Mouse (Mus musculus): ENCODE data around the gene Acaca. TPM values are rescaled to one million over a fixed set of nuclear protein-coding genes. Genes with fewer than 3 reads are reported as not detected.

The Acaca gene
- polyA plus RNA-seq, 1 experiment, result 49.9 TPM

DNA sequence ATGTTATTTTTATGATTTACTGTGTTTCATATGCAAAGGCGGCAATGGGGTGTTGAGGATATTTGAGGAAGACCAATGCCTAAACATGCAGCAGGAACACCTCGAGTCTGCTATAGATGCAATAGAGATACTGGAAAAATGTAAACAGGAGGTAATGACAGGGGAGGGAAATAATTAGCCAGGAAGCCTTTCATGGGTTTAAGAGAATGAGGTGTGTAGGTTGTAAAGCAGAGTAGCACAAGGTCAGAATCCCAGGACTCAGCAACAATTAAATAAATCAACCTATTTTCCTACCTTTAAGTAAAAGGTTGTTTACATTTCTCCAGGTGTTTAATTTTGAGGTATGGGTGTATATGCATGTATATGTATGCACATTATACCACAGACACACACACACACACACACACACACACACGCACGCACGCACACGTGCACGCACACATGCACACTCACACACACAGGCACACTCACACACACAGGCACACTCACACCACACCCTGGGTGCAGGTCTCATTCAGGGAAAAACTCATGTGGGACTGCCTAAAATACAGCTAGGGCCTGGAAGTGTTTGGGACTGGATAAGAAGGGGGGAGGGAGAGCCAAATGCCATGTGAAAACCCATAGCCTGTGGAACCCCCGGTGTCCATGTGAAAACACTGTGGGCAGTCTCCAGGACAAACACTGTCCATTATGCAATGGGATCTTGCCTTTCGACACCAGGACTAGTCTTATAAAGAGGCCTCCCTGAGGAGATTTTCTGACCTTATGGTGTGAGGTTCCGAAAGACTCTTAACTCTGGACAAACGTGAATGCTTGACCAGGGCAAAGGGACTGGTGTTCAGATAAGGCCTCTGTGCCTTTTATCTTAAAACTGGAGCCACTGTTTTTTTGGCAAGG, 43.3 kb downstream of the Acaca start:
- Histone ChIP-seq H3K4me2 (ENCODE audit: low read depth) (no peak overlapping the region), H3K79me2 (ENCODE audit: control insufficient read depth, insufficient read depth) (no peaks in the 10 kb centered on the region), H3K4me3 (no peak overlapping the region), H3ac (ENCODE audit: control insufficient read depth, insufficient read length) (no peak overlapping the region), H3K36me3 (ENCODE audit: control insufficient read depth, insufficient read depth) (no peaks in the 10 kb centered on the region), H3K27me3 (ENCODE audit: control insufficient read depth, insufficient read depth, insufficient read length) (peaks cover 4% of the 10 kb centered on the region)
- TF ChIP-seq SRF (IDR thresholded peaks at IDR 0.05; ENCODE audit: control insufficient read depth, insufficient read length, low read depth), result no peak

DNA sequence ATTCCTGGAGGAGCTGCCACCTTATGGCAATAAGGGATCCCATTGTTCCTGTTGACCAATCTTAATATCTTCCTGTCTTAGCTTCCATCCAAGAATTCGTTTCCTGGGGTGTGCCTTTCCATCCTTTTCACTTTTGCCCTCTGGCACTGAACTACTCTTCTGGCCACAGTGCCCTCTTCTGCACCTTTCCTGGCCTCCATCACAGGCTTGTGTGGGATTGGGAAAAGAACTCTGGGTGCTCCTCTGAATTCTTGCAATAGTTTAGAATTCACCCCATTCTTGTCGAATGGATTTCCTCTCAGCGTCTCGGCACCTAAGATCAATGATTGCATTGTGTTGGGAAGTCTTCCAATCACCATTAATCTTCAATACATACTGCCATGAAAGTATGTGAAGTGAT, 49.1 kb downstream of the Acaca start:
- peak overlapping the region; percentile 98 for H3K4me2 ChIP-seq (ENCODE audit: low read depth)
- peak overlapping the region; percentile 53 for H3K4me3 ChIP-seq
- no peaks in the 10 kb centered on the region for H3K36me3 ChIP-seq (ENCODE audit: control insufficient read depth, insufficient read depth)
- no peak for TF ChIP-seq POLR2A (IDR thresholded peaks at IDR 0.05; ENCODE audit: insufficient read length, low read depth)
- no peak for TF ChIP-seq POLR2AphosphoS2 (IDR thresholded peaks at IDR 0.05; ENCODE audit: insufficient read length, low read depth)
- TF ChIP-seq USF1 (IDR thresholded peaks at IDR 0.05; ENCODE audit: low read depth), result no peak
- no peak for TF ChIP-seq TCF12 (IDR thresholded peaks at IDR 0.05; ENCODE audit: insufficient read depth, poor library complexity, severe bottlenecking)
- no peak for TF ChIP-seq TCF3 (IDR thresholded peaks at IDR 0.05; ENCODE audit: insufficient read length, low read depth)
- no peak for TF ChIP-seq SRF (IDR thresholded peaks at IDR 0.05; ENCODE audit: control insufficient read depth, insufficient read length, low read depth)
- TF ChIP-seq E2F4 (IDR thresholded peaks at IDR 0.05; ENCODE audit: insufficient read depth), result no peak
- TF ChIP-seq REST (IDR thresholded peaks at IDR 0.05; ENCODE audit: insufficient read depth, insufficient read length), result no peak
- no peak for TF ChIP-seq MYOD1 (IDR thresholded peaks at IDR 0.05; ENCODE audit: control insufficient read depth in 1 of 3, insufficient read length in 2 of 3, low read depth in 2 of 3)
- TF ChIP-seq MYOG (IDR thresholded peaks at IDR 0.05; ENCODE audit: control insufficient read depth in 1 of 3, insufficient read depth in 1 of 3, insufficient read length in 2 of 3, low read depth in 2 of 3), result no peak
- no peak for TF ChIP-seq CEBPB (IDR thresholded peaks at IDR 0.05; ENCODE audit: insufficient read depth, poor library complexity, severe bottlenecking)
- TF ChIP-seq MAX (IDR thresholded peaks at IDR 0.05; ENCODE audit: low read depth), result no peak
- no peak overlapping the region for H3ac ChIP-seq (ENCODE audit: control insufficient read depth, insufficient read length)
- H3K27me3 ChIP-seq (ENCODE audit: control insufficient read depth, insufficient read depth, insufficient read length), result no peaks in the 10 kb centered on the region
- peaks cover 35% of the 10 kb centered on the region for H3K79me2 ChIP-seq (ENCODE audit: control insufficient read depth, insufficient read depth)

DNA sequence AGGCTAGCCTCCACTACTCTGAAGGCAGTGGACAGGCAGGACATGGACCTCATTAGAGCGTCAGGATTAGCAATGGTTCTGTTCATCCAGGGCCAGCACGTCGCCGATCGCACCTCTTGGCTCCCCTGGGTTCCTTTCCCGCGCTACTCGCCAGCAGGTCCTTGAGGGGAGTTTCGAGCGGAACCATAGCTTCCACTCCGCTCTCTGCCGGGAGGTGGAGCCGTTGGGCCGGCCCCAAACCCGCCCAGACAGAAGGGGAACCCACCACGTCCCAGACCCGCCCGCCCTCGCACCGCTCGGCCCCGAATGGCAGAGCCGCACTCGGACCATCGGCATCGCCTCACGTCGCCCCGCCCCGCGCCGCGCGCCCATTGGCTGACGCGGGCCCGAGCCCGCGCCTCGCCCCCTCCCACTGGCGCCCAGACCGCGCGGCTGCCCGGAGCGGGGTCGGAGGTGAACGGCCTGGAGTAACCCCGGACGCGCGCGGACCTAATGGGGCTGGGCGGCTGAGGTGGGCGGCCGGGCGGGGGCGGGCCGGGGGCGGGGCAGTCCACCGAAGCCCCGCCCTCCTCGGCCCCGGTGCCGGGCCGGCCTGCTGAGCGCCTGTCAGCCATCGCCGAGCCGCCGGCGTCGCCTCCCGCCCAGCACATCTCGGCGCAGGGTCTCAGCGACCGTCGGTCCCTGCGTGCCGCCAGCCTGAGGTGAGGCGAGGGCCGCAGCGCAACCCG, 49.9 kb downstream of the Acaca start:
- TF ChIP-seq POLR2AphosphoS2 (IDR thresholded peaks at IDR 0.05; ENCODE audit: insufficient read length, low read depth) (peak; percentile 85), POLR2A (IDR thresholded peaks at IDR 0.05; ENCODE audit: insufficient read length, low read depth) (peak; percentile 83), E2F4 (IDR thresholded peaks at IDR 0.05; ENCODE audit: insufficient read depth) (no peak), TCF12 (IDR thresholded peaks at IDR 0.05; ENCODE audit: insufficient read depth, poor library complexity, severe bottlenecking) (no peak), MYOG (IDR thresholded peaks at IDR 0.05; ENCODE audit: control insufficient read depth in 1 of 3, insufficient read depth in 1 of 3, insufficient read length in 2 of 3, low read depth in 2 of 3) (no peak), MAX (IDR thresholded peaks at IDR 0.05; ENCODE audit: low read depth) (no peak), SRF (IDR thresholded peaks at IDR 0.05; ENCODE audit: control insufficient read depth, insufficient read length, low read depth) (no peak), CEBPB (IDR thresholded peaks at IDR 0.05; ENCODE audit: insufficient read depth, poor library complexity, severe bottlenecking) (no peak), TCF3 (IDR thresholded peaks at IDR 0.05; ENCODE audit: insufficient read length, low read depth) (no peak), USF1 (IDR thresholded peaks at IDR 0.05; ENCODE audit: low read depth) (no peak)
- Histone ChIP-seq H3K4me2 (ENCODE audit: low read depth) (peak overlapping the region; percentile 98), H3ac (ENCODE audit: control insufficient read depth, insufficient read length) (peak overlapping the region; percentile 54), H3K36me3 (ENCODE audit: control insufficient read depth, insufficient read depth) (no peaks in the 10 kb centered on the region), H3K79me2 (ENCODE audit: control insufficient read depth, insufficient read depth) (peaks cover 44% of the 10 kb centered on the region), H3K27me3 (ENCODE audit: control insufficient read depth, insufficient read depth, insufficient read length) (no peaks in the 10 kb centered on the region), H3K4me3 (peak overlapping the region; percentile 53)

DNA sequence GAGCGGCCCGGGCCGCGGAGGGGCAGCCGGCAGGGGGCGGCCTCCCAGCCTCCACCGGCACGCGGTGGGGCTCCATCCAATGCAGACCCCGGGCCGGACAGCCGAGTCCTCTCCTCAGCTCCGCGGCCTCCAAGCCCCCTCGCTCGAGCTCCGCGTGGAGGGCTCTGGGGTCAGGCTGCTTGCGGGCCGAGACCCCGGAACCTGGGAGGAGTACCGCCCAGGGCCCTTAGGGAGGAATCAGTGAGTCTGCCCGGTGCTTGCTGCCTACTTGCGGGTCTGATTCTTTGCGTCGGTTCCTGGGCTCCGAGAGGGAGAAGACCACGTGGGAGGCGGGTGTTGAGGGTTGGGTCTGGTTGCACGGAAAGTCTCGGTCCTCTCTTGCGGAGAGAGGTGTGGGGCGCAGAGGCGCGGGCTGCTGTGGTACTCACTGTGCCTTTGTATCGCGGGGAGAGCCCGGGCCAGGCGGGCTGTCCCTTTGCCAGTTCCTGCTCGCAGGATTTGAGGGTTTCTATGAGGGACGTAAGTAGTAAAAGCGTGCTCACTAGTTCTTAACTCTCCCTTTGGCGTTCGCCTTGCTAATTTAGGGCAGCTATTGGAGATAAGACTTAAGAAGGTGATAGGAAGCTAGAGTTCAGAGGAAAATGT, 50.6 kb downstream of the Acaca start:
- TF ChIP-seq CEBPB (IDR thresholded peaks at IDR 0.05; ENCODE audit: insufficient read depth, poor library complexity, severe bottlenecking) (no peak), MYOG (IDR thresholded peaks at IDR 0.05; ENCODE audit: control insufficient read depth in 1 of 3, insufficient read depth in 1 of 3, insufficient read length in 2 of 3, low read depth in 2 of 3) (no peak), REST (IDR thresholded peaks at IDR 0.05; ENCODE audit: insufficient read depth, insufficient read length) (no peak), E2F4 (IDR thresholded peaks at IDR 0.05; ENCODE audit: insufficient read depth) (no peak), MAX (IDR thresholded peaks at IDR 0.05; ENCODE audit: low read depth) (no peak), USF1 (IDR thresholded peaks at IDR 0.05; ENCODE audit: low read depth) (peak; percentile 78), POLR2AphosphoS2 (IDR thresholded peaks at IDR 0.05; ENCODE audit: insufficient read length, low read depth) (no peak), SRF (IDR thresholded peaks at IDR 0.05; ENCODE audit: control insufficient read depth, insufficient read length, low read depth) (no peak), TCF3 (IDR thresholded peaks at IDR 0.05; ENCODE audit: insufficient read length, low read depth) (no peak), MYOD1 (IDR thresholded peaks at IDR 0.05; ENCODE audit: control insufficient read depth in 1 of 3, insufficient read length in 2 of 3, low read depth in 2 of 3) (no peak), TCF12 (IDR thresholded peaks at IDR 0.05; ENCODE audit: insufficient read depth, poor library complexity, severe bottlenecking) (no peak), POLR2A (IDR thresholded peaks at IDR 0.05; ENCODE audit: insufficient read length, low read depth) (peak; percentile 69)
- no peaks in the 10 kb centered on the region for H3K36me3 ChIP-seq (ENCODE audit: control insufficient read depth, insufficient read depth)
- peaks cover 50% of the 10 kb centered on the region for H3K79me2 ChIP-seq (ENCODE audit: control insufficient read depth, insufficient read depth)

More for the DNA sequence above, 50.6 kb downstream of the Acaca start:
- H3K4me2 ChIP-seq (ENCODE audit: low read depth), result peak overlapping the region; percentile 84
- no peaks in the 10 kb centered on the region for H3K27me3 ChIP-seq (ENCODE audit: control insufficient read depth, insufficient read depth, insufficient read length)
- peak overlapping the region; percentile 54 for H3ac ChIP-seq (ENCODE audit: control insufficient read depth, insufficient read length)
- H3K4me3 ChIP-seq, result peak overlapping the region; percentile 53
